Mouse (Mus musculus) telencephalon, adult 2 months (tissue): ENCODE data around the gene Nos2.

Source experiments
- DNase-seq: peaks from one replicate; pipeline ENCODE4 v3.0.0-alpha.2; 2011; ENCODE audit warnings: low read depth, low spot score

Nos2 gene

GRCm38 (mm10) chr11:78959367-78959766 lies 38.8 kb downstream of the Nos2 start:
- DNase-seq: no peak

DNA sequence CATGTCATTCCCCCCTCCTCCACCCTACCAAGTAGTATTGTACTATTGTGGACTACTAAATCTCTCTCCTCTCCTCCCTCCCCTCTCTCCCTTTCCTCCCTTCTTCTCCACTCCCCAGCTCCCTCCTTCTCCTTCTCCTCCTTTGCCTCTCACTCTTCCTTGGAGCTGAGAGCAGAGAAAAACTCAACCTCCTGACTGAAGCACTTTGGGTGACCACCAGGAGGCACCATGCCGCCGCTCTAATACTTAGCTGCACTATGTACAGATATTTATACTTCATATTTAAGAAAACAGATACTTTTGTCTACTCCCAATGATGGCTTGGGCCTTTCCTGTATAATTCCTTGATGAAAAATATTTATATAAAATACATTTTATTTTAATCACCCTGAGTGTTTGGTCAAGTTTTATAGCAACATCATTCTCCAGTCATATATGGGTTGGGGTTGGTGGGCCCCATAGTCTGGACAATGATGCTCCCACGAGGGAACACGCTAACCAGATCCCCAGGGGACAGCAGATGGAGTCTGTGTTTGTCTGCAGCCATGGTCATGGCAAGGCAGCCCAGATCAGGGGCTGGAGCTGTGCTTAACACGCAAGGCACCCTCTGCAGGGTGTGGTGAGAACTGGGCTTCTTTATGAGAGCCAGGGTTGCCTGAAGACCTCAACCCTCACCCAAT lies 39.4 kb downstream of the Nos2 start:
- DNase-seq: no peak

- no peak for DNase-seq
Measured at GRCm38 (mm10) chr11:78961221-78961620, 40.6 kb downstream of the Nos2 start.

GRCm38 (mm10) chr11:78967371-78967770 lies 46.8 kb downstream of the Nos2 start:
- DNase-seq: peak; percentile 10

GRCm38 (mm10) chr11:78968121-78968520 lies 47.5 kb downstream of the Nos2 start:
- DNase-seq: no peak

GRCm38 (mm10) chr11:78971096-78971495 lies 50.5 kb downstream of the Nos2 start:
- no peak for DNase-seq

- DNase-seq: no peak
Measured at GRCm38 (mm10) chr11:78971746-78972145, 51.2 kb downstream of the Nos2 start.

- no peak for DNase-seq
Measured at GRCm38 (mm10) chr11:78972328-78972727, 51.7 kb downstream of the Nos2 start.

- no peak for DNase-seq
Measured at GRCm38 (mm10) chr11:78972811-78973351, 52.3 kb downstream of the Nos2 start.

- peak; percentile 11 for DNase-seq
Measured at GRCm38 (mm10) chr11:78973381-78974150, 53.0 kb downstream of the Nos2 start.

DNA sequence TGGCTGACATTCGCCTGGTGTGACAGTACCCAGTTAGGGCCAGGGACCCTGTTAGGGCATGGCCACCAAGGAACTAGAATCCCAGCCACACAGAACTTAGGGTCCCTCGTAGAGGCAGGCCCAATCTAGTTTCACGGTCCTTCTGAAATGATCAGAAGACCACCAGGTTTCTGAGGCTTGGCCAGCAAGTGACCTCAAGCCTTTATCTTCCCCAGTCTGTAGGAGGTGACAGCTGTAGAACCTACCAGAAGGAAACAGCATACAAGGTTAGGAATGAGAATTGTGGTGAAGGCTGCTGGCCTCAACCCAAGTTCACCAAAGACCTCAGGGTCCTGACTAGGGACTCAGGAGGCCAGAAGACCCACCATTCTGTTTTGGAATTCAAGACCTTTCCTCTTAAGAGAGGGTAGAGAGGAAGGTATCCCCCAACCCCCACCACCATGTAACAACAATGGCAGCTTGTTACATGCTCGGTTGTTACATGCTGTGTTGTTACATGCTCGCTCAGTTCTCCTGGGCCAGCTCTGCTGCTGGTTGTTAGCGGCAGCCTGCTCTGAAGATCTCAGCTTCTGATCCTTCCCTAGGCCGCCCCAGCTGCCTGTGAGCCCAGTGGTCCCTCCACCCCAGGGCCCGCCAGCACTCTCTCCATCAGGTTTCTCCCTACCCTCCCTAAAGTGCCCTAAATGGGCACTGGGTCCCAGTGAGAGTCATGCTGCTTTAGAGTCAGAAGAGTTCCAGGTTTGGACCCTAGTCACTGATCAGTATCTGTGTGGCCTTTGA lies 56.3 kb downstream of the Nos2 start:
- DNase-seq: no peak

- no peak for DNase-seq
Measured at GRCm38 (mm10) chr11:78978176-78979019, 57.8 kb downstream of the Nos2 start.

DNA sequence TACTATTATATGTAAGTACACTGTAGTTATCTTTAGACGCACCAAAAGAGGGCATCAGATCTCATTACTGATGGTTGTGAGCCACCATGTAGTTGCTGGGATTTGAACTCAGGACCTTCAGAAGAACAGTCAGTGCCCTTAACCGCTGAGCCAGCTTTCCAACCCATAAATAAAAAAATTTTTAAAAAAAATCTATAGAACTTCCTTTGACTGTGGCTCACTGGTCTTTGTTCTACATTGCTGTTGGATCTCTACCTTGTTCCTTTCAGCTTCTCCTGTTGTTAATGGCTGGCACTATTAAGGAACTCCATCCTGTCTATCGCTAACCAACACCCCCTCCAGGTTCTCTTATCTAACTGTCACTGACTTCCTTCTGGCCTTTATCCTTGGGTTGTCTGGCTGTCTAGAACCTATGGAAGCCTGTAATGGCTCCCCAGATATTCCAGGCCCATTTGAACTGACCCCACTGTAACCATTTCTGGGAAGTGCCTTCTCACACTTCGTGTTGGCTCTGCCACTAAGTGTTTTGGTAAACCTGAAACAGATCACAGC lies 59.6 kb downstream of the Nos2 start:
- DNase-seq: no peak

- no peak for DNase-seq
Measured at GRCm38 (mm10) chr11:78982042-78982441, 61.5 kb downstream of the Nos2 start.

GRCm38 (mm10) chr11:78982513-78983291 lies 62.1 kb downstream of the Nos2 start:
- DNase-seq: no peak

GRCm38 (mm10) chr11:78983539-78983938 lies 63.0 kb downstream of the Nos2 start:
- no peak for DNase-seq

GRCm38 (mm10) chr11:78984483-78985177 lies 64.0 kb downstream of the Nos2 start, which contains the start of gene Lgals9:
Gene Lgals9 (minus strand): TSS chr11:78984946.
- DNase-seq: no peak

DNA sequence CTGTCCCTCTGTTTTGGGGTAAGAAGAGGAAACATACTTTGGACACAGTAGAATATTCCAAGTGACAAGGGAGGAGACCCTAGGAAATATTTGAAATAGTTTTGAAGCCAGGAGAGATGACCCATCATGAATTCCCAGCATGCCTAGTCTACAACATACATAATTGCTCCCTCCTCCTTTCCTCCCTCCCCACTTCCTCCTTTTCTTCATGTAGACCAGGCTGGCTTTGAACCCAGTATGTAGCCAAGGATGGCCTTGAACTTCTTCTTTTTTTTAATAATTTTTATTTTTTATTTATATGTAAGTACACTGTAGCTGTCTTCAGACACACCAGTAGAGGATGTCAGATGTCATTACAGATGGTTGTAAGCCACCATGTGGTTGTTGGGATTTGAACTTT lies 64.9 kb downstream of the Nos2 start:
- DNase-seq: no peak

GRCm38 (mm10) chr11:78986311-78987002 lies 65.9 kb downstream of the Nos2 start:
- DNase-seq: no peak
